Mouse (Mus musculus) heart, postnatal 0 days (tissue): ENCODE data around the gene Clasrp. TPM values are rescaled to one million over a fixed set of nuclear protein-coding genes. Genes with fewer than 3 reads are reported as not detected.

Source experiments
- ATAC-seq: fragments of 200-750 bp; cut with Nextera tagmentation; 2 replicates; pipeline ENCODE4 v1.8.0; 2017; ENCODE audit warnings: low read depth, moderate number of reproducible peaks, moderate library complexity; ENCODE audit not compliant: insufficient read depth
- DNase-seq: peaks from one replicate; pipeline ENCODE4 v3.0.0-alpha.2; 2016; ENCODE audit warnings: low spot score
- H3K27ac ChIP-seq: fragments of 300-500 bp; sonication (generic); 2 replicates; pipeline ENCODE4 v1.5.1; 2014; ENCODE audit warnings: low read depth, mild to moderate bottlenecking
- H3K27me3 ChIP-seq: fragments of 300-500 bp; sonication (generic); 2 replicates; pipeline ENCODE4 v1.6.1; 2014; ENCODE audit warnings: low read length, mixed read lengths; ENCODE audit not compliant: control insufficient read depth, insufficient read depth
- H3K36me3 ChIP-seq: fragments of 300-500 bp; sonication (generic); replicated peaks from 2 replicates; pipeline ENCODE4 v1.6.1; 2014; ENCODE audit warnings: low read length, mixed read lengths; ENCODE audit not compliant: control insufficient read depth, insufficient read depth
- H3K4me1 ChIP-seq: fragments of 300-500 bp; sonication (generic); 2 replicates; pipeline ENCODE4 v1.6.1; 2014; ENCODE audit warnings: antibody characterized with exemption; ENCODE audit not compliant: control insufficient read depth, insufficient read depth
- H3K4me2 ChIP-seq: fragments of 300-500 bp; sonication (generic); 2 replicates; pipeline ENCODE4 v1.6.1; 2014; ENCODE audit warnings: low read depth, mild to moderate bottlenecking, low read length, moderate library complexity
- H3K4me3 ChIP-seq: fragments of 300-500 bp; sonication (generic); 2 replicates; pipeline ENCODE4 v1.5.1; 2014; ENCODE audit warnings: low read depth, low read length
- H3K9ac ChIP-seq: fragments of 300-500 bp; sonication (generic); replicated peaks from 2 replicates; pipeline ENCODE4 v1.6.1; 2014; ENCODE audit warnings: low read depth, low read length, mixed read lengths
- H3K9me3 ChIP-seq: fragments of 300-500 bp; sonication (generic); replicated peaks from 2 replicates; pipeline ENCODE4 v1.6.1; 2016; ENCODE audit warnings: low read length; ENCODE audit not compliant: control insufficient read depth
- CTCF ChIP-seq: IDR thresholded peaks from 2 replicates; pipeline ENCODE4 v1.5.1; 2016; ENCODE audit warnings: antibody characterized with exemption, control low read depth, low read depth
- EP300 ChIP-seq: IDR thresholded peaks from 2 replicates; pipeline ENCODE4 v1.6.1; 2016; ENCODE audit warnings: antibody characterized with exemption, low read depth
- WGBS: fragments of 180-500 bp; shearing (Covaris S2); extraction: QIAGEN DNeasy Blood & Tissue Kit; methylation state at CpG from one replicate; pipeline ENCODE4 v1.1.7; 2014; 5-methylcytosine and 5-hydroxymethylcytosine counted together
- polyA plus RNA-seq: library from polyadenylated mRNA; unstranded; fragments of >200 nt; fragmentation: Nextera tagmentation; extraction: Ambion mirVana; gene quantifications from 2 replicates; pipeline ENCODE4 v1.2.1, GENCODE M21; 2015
- total RNA-seq: library from RNA; depleted of rRNA; stranded (reverse); fragments of >200 nt; gene quantifications from 2 replicates; pipeline ENCODE4 v1.2.3, GENCODE M21; 2014; ENCODE audit warnings: low replicate concordance

Clasrp gene
- total and polyA plus RNA-seq, 2 experiments from 2014 or later, result 17.5 to 75.2 TPM

DNA sequence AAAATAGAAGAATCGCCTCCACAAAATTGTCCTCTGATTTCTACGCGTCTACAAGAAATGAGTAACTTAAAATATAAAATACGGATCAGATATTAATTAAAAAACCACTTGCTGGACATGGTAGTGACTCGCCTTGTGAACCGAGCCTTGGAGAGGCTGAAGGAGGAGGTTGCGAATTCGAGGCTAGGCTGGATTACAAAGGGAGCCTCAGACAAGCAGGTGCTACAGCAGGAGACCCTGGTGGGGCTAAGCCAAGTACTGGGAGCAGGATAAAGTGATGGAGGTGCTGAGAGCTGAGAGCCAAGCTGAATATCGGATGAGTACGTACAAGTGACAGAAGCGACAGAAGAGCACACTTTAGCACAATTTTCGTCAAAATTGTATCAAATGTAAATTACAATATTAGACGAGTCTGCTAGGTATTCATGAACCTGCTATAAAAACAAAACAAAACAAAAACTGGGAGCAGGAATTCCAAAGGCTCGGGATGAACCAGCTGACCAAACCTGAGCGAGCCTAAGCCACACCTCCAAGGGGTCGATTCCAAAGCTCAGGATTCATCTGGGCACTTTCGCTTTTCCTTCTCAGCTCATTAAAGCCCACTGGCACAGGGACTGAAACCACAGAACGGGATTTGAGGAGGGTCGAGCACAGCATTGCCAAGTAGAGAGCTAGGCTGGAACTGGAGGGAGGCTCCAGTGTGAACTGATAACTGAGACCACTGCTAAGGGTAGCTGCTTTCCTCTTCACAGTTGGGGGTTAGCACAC, 41.5 kb downstream of the Clasrp start, which contains the start of gene Ppp1r37:
Gene Ppp1r37 (minus strand): TSS at position 434 of the 768 bp plus-strand sequence.
- Histone ChIP-seq H3K4me1 (peaks cover 25% of the 10 kb centered on the region; the same call in 1 of the 2 replicates), H3K27me3 (no peaks in the 10 kb centered on the region), H3K4me3 (peak within 1 kb of the TSS; percentile 63), H3K9me3 (no peaks in the 10 kb centered on the region), H3K9ac (peak within 1 kb of the TSS; percentile 94), H3K36me3 (peaks cover 18% of the 10 kb centered on the region), H3K4me2 (peak within 1 kb of the TSS; percentile 71), H3K27ac (peak within 1 kb of the TSS; percentile 93)
- no peak for ATAC-seq
- TF ChIP-seq EP300, result 0 out of 2 replicates have a peak, but pooled peaks have one; percentile 14
- no peak for TF ChIP-seq CTCF
- WGBS, result under 1% methylated on average over 19 of the region's 19 CpGs
- peak; percentile 41 for DNase-seq

DNA sequence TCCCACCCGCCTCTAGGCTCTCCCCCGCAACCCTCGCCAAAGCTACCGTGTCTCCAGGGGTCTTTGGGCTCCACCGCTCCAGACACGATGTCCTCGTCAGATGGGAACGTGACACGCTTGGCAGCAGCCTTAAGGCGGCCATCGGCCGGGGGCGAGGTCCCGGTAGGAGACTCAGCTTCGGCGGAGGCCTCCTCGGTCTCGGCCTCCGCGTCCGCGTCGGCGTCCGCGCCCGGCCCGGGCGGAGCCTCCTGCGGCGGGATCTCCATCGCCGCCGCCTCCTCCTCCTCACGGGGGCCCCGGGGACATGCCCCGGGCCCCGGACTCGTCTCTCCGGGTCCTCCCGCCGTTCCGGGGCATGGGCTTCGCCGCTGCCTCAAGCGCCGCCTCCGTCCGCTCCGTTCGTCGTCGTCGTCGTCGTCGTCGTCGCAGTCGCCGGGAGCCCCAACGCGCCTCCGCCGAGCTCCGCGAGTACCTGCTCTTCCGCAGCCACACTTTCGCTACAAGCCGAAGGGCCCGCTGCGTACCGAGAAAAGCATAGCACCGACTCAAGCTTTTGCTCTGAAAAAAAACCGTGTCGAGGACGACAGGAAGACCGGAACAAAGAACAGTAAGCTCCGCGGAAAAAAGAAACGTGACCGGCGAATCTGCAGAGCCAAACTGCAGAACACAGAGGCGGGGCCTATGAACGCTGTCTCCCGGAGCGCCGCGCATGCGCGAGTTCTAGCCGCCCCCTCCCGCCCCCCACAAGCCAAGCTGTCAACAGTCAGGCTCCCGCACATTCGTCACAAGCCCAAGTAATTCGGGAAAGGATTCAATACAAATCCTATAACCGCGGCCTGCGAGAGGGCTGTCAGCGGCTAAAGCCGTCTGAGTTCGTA, 42.3 kb downstream of the Clasrp start:
- WGBS, result under 1% methylated on average over 102 of the region's 102 CpGs
- Histone ChIP-seq H3K9me3 (no peaks in the 10 kb centered on the region), H3K4me1 (peaks cover 31% of the 10 kb centered on the region; the same call in 1 of the 2 replicates), H3K4me3 (peak overlapping the region; percentile 63), H3K27me3 (no peaks in the 10 kb centered on the region), H3K9ac (peak overlapping the region; percentile 94), H3K4me2 (peak overlapping the region; percentile 71), H3K36me3 (peaks cover 18% of the 10 kb centered on the region), H3K27ac (peak overlapping the region; percentile 93)
- TF ChIP-seq EP300, result no peak
- no peak for TF ChIP-seq CTCF
- DNase-seq (peak; percentile 95), ATAC-seq (peak; percentile 87)

DNA sequence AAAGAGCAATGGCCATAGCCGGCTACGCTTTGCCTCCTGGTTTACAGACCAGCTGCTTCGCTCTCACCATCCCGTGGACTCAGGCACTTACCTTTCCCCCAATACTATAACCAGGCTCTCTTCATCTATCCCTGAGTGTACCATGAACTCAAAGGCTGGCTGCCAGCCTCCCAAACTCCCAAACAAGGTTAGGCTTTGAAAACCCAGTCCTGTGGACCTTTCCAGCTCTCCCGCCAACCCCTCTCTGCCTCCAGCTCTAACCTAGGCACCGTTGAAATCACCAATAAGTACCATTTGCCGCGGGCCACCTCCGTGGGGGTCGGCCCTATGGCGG, 42.9 kb downstream of the Clasrp start:
- DNase-seq (no peak), ATAC-seq (no peak)
- peak overlapping the region; percentile 63 for H3K4me3 ChIP-seq
- peak overlapping the region; percentile 93 for H3K27ac ChIP-seq
- peaks cover 37% of the 10 kb centered on the region; the same call in 1 of the 2 replicates for H3K4me1 ChIP-seq
- under 1% methylated on average over 11 of the region's 11 CpGs for WGBS
- H3K4me2 ChIP-seq, result peak overlapping the region; percentile 71
- no peaks in the 10 kb centered on the region for H3K9me3 ChIP-seq
- peaks cover 18% of the 10 kb centered on the region for H3K36me3 ChIP-seq
- peak overlapping the region; percentile 94 for H3K9ac ChIP-seq
- H3K27me3 ChIP-seq, result no peaks in the 10 kb centered on the region
- TF ChIP-seq CTCF (no peak), EP300 (no peak)

DNA sequence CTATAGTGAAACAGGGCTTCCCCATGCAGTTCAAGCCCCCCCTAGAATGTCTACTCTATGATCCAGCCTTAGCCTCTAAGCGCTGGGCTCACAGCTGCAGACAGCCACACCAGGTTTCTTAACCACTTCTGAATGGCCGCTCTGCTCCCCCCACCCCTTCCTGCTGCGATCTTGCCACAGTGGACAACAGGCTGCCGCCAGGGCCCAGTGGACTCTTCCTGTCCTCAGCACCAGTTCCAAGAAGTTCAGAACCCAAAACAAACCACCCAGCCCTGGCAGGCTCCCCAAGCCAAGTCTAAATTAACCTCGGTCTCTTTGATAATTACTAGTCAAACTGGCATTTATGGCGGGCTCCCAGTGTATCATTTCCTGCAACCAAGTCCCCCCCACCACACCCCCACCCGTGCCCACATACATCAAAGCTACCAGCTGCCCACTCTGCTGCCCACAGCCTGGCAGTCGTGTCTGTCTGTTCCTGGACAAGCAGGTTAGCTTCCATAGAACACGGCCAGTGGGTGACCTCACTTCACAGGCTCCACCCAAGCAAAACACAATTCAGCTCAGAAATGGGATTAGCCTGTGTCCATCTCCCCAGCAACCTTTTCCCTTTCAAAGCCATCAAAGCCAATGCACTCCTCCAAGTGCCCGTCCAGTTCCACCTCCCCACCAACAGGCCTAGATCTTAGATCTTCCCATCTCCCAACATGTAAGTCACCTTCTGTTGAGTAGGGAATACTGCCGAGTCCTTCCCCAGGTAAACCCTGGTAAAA, 43.6 kb downstream of the Clasrp start:
- no peak for ATAC-seq
- no peak for DNase-seq
- Histone ChIP-seq H3K4me3 (peak overlapping the region; percentile 63), H3K4me2 (peak overlapping the region; percentile 71), H3K27ac (peak overlapping the region; percentile 93), H3K4me1 (peaks cover 37% of the 10 kb centered on the region; the same call in 1 of the 2 replicates), H3K9ac (peak overlapping the region; percentile 94), H3K36me3 (peaks cover 16% of the 10 kb centered on the region), H3K27me3 (no peaks in the 10 kb centered on the region), H3K9me3 (no peaks in the 10 kb centered on the region)
- WGBS, result 13% methylated on average over 11 of the region's 11 CpGs
- no peak for TF ChIP-seq CTCF
- no peak for TF ChIP-seq EP300

DNA sequence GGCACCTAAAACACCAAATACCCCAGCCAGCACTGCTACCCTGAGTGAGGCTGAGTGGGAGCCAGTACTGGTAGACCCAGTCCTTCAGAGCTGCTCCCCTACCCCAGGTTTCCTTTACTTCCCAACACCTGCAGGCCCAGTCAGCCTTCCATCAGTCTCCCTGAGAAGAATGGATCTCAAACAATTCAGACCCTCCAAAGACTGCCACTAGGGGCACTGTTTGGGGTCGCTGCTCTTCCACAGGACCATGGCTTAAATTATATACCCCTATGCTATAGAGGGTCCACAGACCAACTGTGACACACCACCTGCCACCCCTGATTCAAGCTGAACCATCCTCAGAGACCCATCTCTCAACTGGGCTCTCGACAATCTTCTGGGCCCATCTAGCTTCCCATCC, 45.3 kb downstream of the Clasrp start:
- no peak overlapping the region for H3K4me3 ChIP-seq
- H3K27ac ChIP-seq, result no peak overlapping the region; the same call in 1 of the 2 replicates
- DNase-seq, result no peak
- peaks cover 37% of the 10 kb centered on the region; the same call in 1 of the 2 replicates for H3K4me1 ChIP-seq
- H3K9ac ChIP-seq, result no peak overlapping the region
- no peaks in the 10 kb centered on the region for H3K27me3 ChIP-seq
- no peak for ATAC-seq
- no peaks in the 10 kb centered on the region for H3K9me3 ChIP-seq
- TF ChIP-seq CTCF (peak; percentile 38), EP300 (no peak)
- no peaks in the 10 kb centered on the region; the same call in 1 of the 2 replicates for H3K36me3 ChIP-seq
- 51% methylated on average over 2 of the region's 2 CpGs for WGBS
- H3K4me2 ChIP-seq, result no peak overlapping the region; the same call in 1 of the 2 replicates
